Mouse (Mus musculus): Measurements from ENCODE around the gene Zfp704. TPM values are rescaled to one million over a fixed set of nuclear protein-coding genes. Genes with fewer than 3 reads are reported as not detected.

Zfp704 gene
- total and polyA plus RNA-seq, 3 experiments, result not detected

- no peaks in the 10 kb centered on the region for H3K36me3 ChIP-seq (replicated peaks in 1 of 2; ENCODE audit: control insufficient read depth in 1 of 2, insufficient read depth in 1 of 2, low read length in 1 of 2)
- peak; percentile 57 for DNase-seq (ENCODE audit: extremely low read depth)
- dilution Hi-C loops (cut with MboI; ENCODE audit: extremely low pct_ligation_motif_present, extremely low pct_unique_long_range_greater_than_20kb, low sequenced_read_pairs) (no loop called here), in situ Hi-C loops (cut with MboI; ENCODE audit: low pct_ligation_motif_present, low pct_unique_long_range_greater_than_20kb, low sequenced_read_pairs) (no loop called here)
- peaks cover 0 to 8% of the 10 kb centered on the region in 2 experiments; a peak in 1 of 4 replicates for H3K4me1 ChIP-seq (ENCODE audit: control insufficient read depth in 1 of 2, insufficient read depth in 2 of 2)
- TF ChIP-seq BHLHE40 (IDR thresholded peaks at IDR 0.05; ENCODE audit: low read depth, low read length) (peak; percentile 8; the same call in 1 of the 2 replicates), CHD2 (IDR thresholded peaks at IDR 0.05; ENCODE audit: low read length) (no peak)
- H3K9me3 ChIP-seq (replicated peaks; ENCODE audit: low read length), result peaks cover 3% of the 10 kb centered on the region
- no peaks in the 10 kb centered on the region for H3K79me2 ChIP-seq (replicated peaks; ENCODE audit: control insufficient read depth, extremely low read depth, insufficient read depth, poor library complexity, severe bottlenecking)
- no peaks in the 10 kb centered on the region for H3K27me3 ChIP-seq (replicated peaks)
- H3K4me2 ChIP-seq (ENCODE audit: insufficient read depth, low read depth, poor library complexity, severe bottlenecking), result no peak overlapping the region
- no peak overlapping the region for H3K4me3 ChIP-seq (replicated peaks in 1 of 3; ENCODE audit: low read depth in 2 of 3, low read length in 2 of 3, poor library complexity in 1 of 3)
- no peak overlapping the region for H3K9ac ChIP-seq (ENCODE audit: insufficient read depth, low read depth)
- H3K27ac ChIP-seq (ENCODE audit: insufficient read depth, low read depth), result no peak overlapping the region
Observed at GRCm38 (mm10) chr3:9626149-9626548, 16.3 kb upstream of the Zfp704 start.

- peaks cover 3% of the 10 kb centered on the region for H3K9me3 ChIP-seq (replicated peaks; ENCODE audit: low read length)
- dilution Hi-C loops (cut with MboI; ENCODE audit: extremely low pct_ligation_motif_present, extremely low pct_unique_long_range_greater_than_20kb, low sequenced_read_pairs) (no loop called here), in situ Hi-C loops (cut with MboI; ENCODE audit: low pct_ligation_motif_present, low pct_unique_long_range_greater_than_20kb, low sequenced_read_pairs) (no loop called here)
- H3K4me2 ChIP-seq (ENCODE audit: insufficient read depth, low read depth, poor library complexity, severe bottlenecking), result no peak overlapping the region
- no peaks in the 10 kb centered on the region for H3K79me2 ChIP-seq (replicated peaks; ENCODE audit: control insufficient read depth, extremely low read depth, insufficient read depth, poor library complexity, severe bottlenecking)
- H3K36me3 ChIP-seq (replicated peaks in 1 of 2; ENCODE audit: control insufficient read depth in 1 of 2, insufficient read depth in 1 of 2, low read length in 1 of 2), result no peaks in the 10 kb centered on the region
- no peak overlapping the region for H3K4me3 ChIP-seq (replicated peaks in 1 of 3; ENCODE audit: low read depth in 2 of 3, low read length in 2 of 3, poor library complexity in 1 of 3)
- H3K4me1 ChIP-seq (ENCODE audit: control insufficient read depth in 1 of 2, insufficient read depth in 2 of 2), result peaks cover 0 to 5% of the 10 kb centered on the region in 2 experiments; a peak in 2 of 4 replicates
- DNase-seq (ENCODE audit: extremely low read depth), result no peak
- no peak overlapping the region for H3K27ac ChIP-seq (ENCODE audit: insufficient read depth, low read depth)
- no peaks in the 10 kb centered on the region for H3K27me3 ChIP-seq (replicated peaks)
- TF ChIP-seq BHLHE40 (IDR thresholded peaks at IDR 0.05; ENCODE audit: low read depth, low read length) (no peak), MAX (IDR thresholded peaks at IDR 0.05; ENCODE audit: low read length) (no peak), NELFE (IDR thresholded peaks at IDR 0.05; ENCODE audit: low read depth, low read length) (no peak), EP300 (IDR thresholded peaks at IDR 0.05; ENCODE audit: low read length) (no peak), TCF12 (IDR thresholded peaks at IDR 0.05; ENCODE audit: low read depth, low read length) (no peak), UBTF (IDR thresholded peaks at IDR 0.05; ENCODE audit: low read depth, low read length) (no peak), JUN (IDR thresholded peaks at IDR 0.05; ENCODE audit: insufficient read depth, low read depth, low read length) (no peak), HCFC1 (IDR thresholded peaks at IDR 0.05; ENCODE audit: low read depth, low read length) (no peak), MAFK (IDR thresholded peaks at IDR 0.05; ENCODE audit: insufficient replicate concordance, low read length) (no peak), CTCF (conservative IDR thresholded peaks at IDR 0.05 in 1 of 2, IDR thresholded peaks at IDR 0.05 in 1 of 2; ENCODE audit: low read depth in 2 of 2, low read length in 2 of 2) (no peak), IRF4 (IDR thresholded peaks at IDR 0.05; ENCODE audit: low read depth, low read length) (no peak), E2F4 (IDR thresholded peaks at IDR 0.05; ENCODE audit: insufficient replicate concordance, low read depth, low read length) (no peak), MXI1 (IDR thresholded peaks at IDR 0.05; ENCODE audit: low read depth, low read length) (no peak), MEF2A (IDR thresholded peaks at IDR 0.05; ENCODE audit: borderline replicate concordance, low read depth, low read length) (no peak), ETS1 (conservative IDR thresholded peaks at IDR 0.05; ENCODE audit: low read depth, low read length) (no peak), POLR2A (IDR thresholded peaks at IDR 0.05; ENCODE audit: low read depth, low read length) (no peak)
- H3K9ac ChIP-seq (ENCODE audit: insufficient read depth, low read depth), result no peak overlapping the region
Observed at GRCm38 (mm10) chr3:9620611-9621010, 10.7 kb upstream of the Zfp704 start.

All from CH12.LX (cell line).